Mouse (Mus musculus) cerebellum, adult 11 months (tissue): ENCODE results near the gene Naaladl2.

Experiments
- DNase-seq: peaks from one replicate; pipeline ENCODE4 v3.0.0; 2022

Naaladl2 gene

DNA sequence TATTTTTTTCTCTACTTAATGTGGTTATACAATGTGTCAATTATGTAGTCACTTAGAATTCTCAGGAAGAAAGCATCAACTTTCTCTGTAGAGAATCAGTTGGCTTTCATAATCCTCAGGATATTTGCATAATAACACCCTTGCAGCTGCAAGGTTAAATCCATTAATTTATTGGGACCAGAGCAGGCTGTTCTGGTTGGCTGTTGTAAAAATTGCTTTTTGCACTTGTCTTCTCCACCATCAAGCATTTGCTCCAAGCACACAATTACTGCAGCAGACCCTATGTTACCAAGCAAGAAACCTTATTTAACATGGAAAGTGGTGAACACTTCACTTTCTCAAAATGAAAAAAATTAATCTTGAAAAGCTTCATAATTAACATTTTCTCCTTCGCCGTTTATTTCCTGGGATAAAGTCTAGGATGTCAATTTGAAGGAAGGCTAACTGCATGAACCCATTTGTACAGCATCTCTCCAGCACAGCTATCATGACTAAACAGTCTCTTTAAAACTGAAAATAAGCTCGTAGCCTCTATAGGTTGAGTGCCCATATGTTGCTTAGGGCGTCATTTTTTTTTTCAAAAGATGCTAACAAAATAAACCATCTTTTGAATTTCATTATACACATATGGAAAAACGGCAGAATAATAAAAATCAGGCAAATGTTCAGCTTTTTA lies 205.4 kb downstream of the Naaladl2 start:
- no peak for DNase-seq

DNA sequence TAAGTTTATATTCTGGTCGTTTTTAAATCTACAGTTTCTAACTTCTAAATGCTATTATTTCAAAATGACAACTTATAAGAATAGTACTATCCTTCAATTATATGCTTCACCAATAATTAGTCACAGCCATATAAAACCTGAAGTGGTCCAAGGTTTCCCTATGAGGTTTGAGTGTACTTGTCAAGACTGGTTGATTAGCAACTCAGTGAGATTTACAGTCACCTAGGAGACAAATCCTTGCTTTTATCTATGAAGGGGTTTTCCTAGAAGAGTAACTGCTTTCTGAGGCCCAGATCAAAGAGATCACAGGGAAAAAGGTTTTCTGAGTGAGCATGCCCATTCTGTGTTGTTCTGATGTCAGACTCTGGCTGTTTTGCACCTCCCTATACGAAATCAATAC lies 222.2 kb downstream of the Naaladl2 start:
- DNase-seq: no peak

DNA sequence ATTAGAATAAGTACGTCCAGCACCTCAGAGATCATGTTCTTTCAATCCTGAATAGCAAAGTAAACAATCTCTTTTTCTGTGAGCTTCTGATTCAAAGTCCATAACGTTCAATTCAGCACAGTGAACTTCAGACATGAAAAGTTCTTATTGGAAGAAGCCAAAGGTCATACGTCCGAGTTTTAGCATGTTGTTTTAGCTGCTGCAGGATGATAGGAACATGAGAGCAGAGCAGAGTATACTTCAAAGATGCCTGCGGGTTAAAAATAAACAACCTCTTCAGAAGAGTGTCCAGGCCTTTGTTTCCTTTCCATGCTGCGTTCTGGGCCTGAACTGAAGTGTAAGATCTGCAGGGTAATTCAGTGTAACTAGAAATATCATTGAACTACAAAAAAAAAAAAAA lies 222.7 kb downstream of the Naaladl2 start:
- DNase-seq: no peak

DNA sequence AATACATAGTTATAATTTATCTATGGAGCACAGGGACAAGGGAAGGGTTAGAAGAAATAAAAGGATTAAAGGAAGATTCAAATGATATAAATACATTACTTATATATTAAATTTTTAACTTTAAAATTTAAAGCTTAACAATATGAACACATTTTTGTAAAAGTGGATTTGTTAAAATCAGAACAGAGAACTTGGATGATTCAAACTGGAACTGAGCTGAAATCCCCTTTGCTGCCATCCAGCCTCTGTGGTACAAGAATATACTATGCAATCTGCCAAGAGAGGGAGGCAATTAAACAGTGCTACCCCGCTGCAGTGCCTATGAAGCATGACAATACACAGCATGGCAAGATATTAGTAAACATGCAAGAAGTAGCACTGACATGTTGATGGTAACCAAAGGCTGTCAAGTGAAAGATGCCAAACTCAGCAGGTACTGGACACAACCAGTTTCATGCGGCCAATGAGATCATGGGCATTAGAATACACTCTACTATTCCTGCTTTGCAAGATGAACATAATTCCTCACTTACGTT lies 238.6 kb downstream of the Naaladl2 start:
- no peak for DNase-seq

DNA sequence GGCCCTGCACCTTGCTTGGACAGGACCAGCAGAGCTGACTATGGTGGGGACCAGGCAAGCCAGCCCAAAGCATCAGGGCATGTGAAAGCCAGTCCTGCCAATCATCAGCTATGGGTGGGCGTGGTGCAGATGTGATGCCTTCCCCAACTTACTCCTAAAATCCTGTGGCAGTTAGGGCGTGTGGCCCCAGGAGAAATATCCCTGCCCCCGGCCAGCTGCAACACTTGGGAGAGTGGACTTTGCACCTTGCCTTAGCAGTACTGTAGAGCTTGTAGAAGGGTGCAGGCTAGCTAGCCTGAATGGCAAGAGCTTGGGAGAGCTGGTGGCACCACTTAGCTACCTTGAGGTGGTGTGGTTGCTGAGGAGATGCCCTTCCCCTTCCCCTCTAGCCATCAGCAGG lies 255.3 kb downstream of the Naaladl2 start:
- DNase-seq: no peak

DNA sequence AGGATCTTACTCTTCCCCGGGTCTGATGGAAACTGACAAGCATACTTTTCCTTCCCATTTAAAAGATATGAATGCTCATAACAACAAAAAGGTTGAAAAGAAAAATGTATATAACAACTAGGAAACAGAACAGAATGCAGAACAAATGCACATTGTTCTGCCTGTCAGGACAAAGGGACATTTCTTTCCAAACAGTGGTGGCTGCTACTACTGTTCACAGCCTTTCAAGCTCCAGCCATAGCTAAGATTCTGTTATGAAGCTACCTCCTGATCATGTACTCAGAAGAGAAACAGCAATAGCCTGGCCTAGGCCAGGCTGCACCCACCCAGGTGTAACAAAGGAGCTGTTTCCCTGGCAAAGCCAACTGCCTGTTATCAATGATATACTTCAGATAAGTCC lies 271.8 kb downstream of the Naaladl2 start:
- no peak for DNase-seq

DNA sequence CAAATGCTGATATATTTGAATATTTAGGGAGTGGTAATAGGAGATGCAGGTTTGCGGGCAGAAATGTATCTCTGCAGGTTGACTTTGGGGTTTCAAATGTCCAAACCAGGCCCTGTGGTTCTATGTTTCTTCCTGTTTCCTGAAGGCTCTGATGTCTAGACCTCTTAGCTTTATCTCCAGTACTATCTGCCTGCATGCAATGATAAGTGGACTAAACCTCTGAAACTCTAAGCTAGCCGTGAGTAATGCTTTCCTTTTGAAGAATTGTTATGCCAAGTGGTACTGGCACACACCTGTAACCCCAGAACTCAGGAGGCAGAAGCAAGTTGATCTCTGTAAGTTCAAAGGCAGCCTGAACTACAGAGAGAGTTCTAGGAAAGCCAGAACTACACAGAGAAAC lies 291.1 kb downstream of the Naaladl2 start:
- no peak for DNase-seq

DNA sequence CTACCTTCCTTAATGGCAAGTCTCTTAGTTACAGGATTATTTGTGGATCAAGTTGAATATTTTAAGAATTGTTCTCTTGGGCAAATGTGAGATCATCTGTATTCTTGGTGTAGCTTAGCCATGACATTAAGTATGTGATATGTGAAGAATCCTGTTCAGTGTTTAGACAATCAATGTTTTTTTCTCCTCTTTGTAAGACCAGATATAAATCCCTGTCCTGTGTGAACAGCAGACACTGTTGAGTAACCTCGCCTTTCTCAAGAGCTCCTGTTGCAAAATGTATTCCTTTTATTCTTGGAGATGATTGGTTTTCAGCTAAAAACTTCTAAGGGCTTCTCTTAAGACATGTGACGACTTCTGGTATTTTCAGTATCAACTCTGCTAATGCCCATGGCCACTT lies 347.3 kb downstream of the Naaladl2 start:
- DNase-seq: no peak

DNA sequence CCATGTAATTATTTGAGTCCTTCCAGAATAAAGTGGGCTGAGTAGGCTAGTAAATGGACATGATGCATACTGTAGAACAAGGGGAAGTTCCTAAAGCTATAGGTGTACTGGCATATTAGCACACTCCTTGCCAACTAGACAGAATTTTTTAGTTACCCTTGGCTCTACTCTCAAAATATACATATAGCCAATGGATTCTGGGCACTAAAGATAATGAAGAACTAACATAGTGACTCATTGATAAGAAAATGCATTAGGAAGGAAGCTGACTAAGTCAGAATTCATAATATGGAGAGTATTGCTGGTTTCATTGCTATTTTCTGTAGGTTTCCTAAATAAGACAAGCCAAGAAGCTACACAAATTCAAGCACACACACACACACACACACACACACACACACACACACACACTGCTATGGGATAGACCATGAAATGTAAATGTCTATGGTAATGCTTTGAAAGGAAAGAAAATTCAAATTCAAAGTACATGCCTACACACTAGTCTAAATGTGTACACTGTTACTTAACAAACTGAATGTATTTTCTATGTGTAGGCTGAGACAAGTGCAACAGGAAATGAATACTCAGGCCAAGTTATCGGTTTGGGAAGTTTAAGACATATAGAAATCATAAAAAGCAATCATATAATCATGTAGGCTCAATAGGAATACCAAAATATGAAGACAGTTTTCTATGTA lies 356.5 kb downstream of the Naaladl2 start:
- no peak for DNase-seq

DNA sequence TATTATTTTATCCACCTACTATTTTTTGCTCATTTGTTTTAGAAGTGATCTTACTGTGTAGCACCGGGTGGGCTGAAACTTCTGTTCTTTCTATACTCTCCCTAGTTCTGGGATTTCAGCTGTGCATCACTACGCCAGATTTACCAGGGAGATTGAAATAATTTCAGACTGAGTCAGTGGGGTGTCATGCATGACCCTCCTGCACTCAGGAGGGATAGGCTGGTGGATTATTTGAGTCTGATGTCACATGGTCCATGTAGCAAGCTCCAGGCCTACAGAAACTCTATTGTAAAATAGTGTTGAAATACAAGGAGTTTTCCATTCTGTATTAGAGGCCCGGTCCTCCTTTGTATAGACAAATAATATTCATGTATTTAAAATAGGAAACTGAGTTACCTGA lies 360.0 kb downstream of the Naaladl2 start:
- DNase-seq: no peak

DNA sequence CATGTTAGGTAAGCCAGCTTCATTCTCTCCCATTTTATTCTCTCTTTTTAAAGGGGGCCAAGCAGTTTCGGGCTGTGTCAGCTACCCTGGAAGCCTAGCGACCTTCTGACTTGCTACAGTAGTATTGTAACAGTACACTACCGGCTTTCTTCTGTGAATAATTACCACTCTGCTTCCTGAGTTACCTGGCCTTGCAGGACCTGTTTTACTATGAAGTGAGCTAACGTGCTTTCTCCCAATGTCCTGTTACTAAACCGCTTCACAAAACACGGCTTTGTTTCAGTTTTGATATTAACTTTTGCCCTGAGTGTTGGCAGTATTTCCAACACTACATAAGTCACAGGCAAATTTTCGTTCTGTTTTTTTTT lies 360.6 kb downstream of the Naaladl2 start:
- DNase-seq: no peak

DNA sequence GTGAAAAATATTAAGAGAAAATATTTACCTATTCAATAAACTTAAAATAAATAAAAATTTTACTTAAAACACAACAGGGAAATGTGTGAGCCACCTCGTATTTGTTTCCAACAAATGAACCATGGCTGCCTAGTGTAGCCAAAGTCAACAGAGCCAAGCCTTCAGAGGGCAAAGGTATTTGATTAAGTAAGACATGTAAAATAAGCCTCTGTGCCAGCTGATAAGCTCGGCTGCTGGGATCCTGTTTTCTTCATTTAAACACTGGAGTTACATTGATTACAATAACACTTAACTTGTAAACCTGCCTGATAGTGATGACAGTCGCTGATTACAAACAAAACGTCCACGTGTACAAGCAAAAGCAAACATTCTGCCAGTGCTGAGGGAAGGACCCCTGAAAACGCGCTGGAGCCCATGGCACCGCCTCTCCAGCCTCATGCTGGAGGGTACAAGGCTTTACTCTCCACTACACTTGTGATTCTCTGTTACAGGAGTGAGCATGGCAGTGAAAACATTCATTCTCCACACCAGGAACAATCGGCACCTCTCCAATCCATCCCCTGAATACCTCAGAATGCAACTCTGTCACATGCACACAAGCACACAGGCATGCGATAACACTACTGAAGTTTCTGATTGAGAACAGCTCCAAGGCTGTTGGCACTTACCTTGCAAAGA lies 361.1 kb downstream of the Naaladl2 start:
- DNase-seq: no peak

DNA sequence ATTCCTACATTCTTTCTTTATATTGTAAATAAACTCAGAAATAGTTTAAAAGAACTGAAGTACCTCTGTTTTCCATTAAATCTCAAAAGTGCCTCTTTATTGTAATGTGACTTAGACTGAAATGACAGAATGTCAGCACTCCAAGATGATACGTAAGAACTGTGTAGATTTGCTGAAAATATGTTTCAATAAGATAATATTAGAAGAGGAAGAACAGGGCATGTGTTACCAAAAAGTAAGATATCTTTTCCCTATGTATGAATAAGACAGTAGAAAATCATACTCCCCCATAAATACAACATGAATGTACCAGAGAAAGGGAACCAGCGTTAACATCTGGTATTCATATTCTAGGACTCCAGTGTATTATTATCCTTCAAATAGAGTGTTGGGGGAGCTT lies 362.4 kb downstream of the Naaladl2 start:
- no peak for DNase-seq

DNA sequence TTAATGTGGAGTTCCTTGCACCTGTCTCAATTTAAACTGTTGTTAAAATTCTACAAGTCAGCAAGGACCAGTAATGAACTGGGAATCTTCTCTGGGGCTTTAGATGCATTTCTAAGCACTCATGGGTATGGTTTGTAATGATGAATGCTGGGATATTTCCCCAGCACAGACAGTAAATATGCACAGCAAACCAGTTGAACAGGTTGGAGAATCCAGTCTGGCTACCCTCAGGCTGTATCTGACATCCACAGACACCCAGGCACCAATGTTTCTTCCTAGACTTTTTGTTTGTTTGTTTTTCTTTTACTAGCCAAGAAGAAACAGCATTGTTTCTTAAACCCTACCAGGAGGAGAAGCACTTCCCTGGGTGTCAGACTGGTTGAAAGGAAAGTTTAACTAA lies 365.6 kb downstream of the Naaladl2 start:
- DNase-seq: no peak

DNA sequence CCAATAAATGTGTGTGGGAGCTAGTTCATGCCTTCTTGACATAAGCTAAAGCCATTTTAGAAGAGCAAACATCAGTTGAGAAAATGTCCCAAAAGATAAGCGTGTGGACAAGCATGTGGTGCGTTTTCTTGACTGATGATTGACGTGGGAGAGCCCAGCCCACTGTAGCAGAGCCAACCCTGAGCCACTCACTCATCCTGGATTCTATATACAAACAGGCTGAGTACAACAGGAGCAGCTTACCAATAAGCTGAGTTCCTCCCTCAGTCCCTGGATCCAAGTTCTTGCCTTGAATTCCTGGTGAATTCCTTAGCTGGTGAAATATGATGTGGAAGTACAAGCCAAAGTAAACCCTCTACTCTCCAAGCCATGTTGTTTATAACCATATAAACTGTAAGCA lies 395.0 kb downstream of the Naaladl2 start:
- no peak for DNase-seq

DNA sequence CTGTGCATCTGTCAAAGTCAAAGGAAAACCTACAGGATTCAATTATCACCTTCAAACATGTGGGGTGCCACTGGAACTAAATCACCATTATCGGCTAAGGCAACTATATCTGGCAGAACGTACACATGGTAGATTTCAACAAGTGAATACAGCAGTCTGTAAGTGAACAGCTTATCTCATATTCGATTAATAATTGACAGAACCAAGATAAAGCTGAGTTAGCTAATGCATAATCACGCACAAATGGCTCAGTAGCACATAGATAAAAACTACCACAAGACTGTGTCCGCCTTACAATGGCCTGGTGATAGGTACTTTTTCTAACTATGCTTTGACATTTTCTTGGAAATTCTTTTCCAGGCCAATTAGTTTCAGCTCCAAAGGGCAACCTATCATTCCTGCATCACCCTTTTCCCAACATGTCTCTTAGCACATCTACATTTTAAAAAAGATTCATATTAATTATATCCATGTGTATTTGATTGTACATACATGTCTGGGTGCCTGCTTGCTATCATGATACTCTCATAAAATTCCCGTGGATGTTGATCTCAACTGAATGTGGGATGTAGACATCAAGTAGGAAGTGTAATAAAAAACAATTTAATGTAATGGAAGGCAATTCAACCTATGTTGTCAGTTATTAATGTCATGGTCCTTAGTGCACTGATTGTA lies 396.7 kb downstream of the Naaladl2 start:
- no peak for DNase-seq

DNA sequence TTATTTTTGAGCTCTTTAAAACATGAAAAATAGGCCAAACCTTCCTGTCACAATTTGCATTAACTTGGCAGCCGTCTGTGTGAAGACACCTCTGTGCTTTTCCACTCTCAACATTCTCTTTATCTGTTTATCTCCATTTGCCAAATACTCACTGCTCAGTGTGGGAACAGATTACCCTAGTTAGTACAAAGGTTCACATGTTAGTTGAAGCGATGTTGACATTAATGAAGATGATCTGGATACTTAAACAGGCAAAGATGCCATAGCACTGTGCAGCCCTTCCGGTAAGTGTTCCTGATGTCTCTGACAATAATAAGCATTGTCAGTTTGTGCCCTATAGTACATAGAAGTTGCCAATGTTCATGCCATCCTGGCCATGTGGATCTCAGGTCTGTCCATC lies 400.1 kb downstream of the Naaladl2 start:
- DNase-seq: no peak

DNA sequence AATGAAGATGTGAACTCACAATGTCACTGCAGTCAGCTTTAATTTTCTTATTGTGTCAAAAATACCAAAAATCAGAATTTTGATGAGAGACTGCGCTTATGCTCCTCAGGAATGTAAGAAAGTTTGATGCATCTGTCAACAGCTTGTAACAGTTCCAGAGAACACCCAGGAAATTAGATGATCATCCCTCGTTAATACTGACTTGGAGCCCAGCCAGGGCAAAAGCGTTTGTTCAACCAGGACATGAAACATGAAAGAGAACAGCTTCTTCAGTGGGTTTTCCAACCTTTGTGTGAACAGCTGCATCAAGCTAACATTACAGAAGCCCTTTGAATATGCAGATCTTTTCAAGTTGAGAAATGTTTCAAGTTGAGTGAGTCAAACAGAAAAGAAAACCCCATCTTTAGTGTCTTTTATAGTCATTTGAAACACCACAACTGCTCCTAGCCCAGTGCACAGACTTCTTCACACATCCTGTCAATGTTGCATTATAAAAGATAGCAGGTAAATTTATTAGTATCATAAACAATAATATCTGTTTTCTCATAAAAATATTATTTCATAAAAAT lies 424.8 kb downstream of the Naaladl2 start:
- DNase-seq: no peak

DNA sequence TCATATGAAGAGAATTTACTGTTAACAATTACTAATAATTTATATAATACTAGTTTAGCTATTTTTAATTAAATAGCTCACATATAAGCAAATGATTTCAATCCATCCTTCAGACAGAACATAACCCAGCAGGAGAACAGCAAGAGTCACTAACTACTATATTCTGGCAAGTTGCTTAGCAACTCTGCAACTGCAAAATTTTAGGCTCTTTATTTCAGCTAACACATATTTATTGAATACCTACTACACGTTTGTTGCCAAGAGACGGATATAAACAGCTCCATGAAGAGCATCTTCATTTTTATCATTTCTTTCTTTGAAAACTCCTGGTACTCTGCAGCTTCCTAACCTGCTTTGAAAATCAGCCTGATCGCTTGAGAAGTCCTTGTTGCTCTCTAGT lies 429.3 kb downstream of the Naaladl2 start:
- no peak for DNase-seq

DNA sequence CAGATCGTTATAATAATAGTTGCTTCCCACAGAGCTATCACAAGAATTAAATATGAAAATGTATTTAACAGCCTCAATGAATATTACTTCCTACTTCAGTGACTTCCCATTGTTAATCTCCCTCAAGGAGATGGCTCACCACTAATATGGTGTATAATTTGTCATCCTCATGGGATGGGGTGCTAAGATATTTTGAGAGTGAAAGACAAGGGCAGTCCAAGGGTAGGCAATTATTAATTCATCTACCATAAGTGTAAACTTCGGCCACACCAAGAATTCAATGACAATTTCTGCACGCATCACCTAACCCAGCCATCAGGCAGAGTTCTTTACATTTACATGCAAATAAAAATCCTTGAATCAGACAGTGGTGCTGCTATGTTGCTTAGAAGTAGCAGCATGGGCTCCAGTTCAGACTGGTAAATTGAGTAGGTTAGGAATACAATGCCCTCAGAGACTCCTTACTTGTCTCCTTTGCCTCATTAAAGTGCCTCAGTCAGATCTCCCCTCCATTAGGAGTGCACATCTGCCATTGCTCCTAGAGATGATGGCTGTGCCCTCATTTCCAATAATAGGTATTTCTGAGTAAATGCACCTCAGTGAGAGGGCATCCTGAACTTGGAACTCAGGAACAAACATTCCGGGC lies 438.2 kb downstream of the Naaladl2 start:
- DNase-seq: no peak

DNA sequence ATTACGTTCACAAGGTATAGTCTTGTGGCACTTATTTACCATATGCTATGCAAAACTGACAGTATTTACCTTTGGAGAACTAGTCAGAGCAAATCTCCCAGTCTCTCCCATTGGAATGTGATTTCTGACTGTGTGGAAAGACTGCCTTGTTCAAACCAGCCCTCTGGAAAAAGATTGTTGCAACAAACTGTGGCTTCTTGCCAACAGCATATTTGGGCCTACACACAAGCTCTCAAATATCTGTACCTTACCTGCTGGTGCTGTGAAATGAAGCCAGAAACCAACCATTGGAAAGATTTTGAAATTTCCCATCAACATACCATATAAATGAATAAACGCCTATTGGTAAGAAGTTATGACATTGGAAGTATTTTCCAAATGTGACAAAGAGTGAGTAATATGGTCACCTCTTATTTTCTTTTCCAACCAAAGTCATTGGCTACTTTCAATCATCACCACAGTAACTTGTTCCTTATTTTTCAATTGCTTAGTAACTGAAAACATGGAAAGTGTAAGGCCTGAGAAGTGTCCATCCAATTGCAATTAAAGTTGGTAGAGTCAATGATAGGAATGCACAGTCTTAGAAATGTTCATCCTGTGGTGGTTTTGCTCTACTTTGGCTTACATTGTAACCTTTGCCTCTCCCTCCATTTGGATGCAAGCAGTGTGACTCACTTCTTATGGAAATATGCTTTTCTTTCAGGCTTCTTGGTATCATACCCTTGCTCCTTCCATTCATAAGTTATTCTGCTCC lies 453.7 kb downstream of the Naaladl2 start:
- no peak for DNase-seq

DNA sequence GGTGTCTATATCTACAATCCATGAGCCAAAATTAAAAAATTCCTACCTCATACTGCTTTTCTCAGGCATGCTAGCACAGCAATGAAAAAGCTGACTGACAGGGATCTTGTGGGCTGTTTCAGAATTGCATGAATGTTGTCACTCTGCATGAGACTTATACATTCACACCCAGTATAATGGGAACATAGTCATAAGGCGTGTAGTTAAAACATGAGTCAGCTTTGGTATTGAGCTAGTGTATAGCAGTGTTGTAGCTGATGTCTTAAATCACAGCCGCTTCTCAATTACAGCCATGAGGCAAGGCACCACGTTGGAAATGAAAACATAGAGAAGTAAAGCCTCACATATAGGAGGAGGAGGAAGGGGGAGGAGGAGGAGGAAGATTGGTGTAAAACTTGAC lies 473.6 kb downstream of the Naaladl2 start:
- no peak for DNase-seq
